Mouse (Mus musculus) cortical plate, adult 2 months (tissue): ENCODE data around the gene Gm1527.

Source experiments
- CTCF ChIP-seq: fragments of 200-500 bp; IDR thresholded peaks from 2 replicates; pipeline ENCODE4 v1.5.1; 2011; ENCODE audit warnings: mild to moderate bottlenecking, control low read depth, low read length; ENCODE audit not compliant: insufficient read depth; ENCODE audit errors: extremely low read depth
- POLR2A ChIP-seq: fragments of 200-500 bp; IDR thresholded peaks from 2 replicates; pipeline ENCODE4 v1.6.1; 2011; ENCODE audit warnings: mild to moderate bottlenecking, low read length, control low read depth; ENCODE audit not compliant: insufficient read depth; ENCODE audit errors: extremely low read depth

DNA sequence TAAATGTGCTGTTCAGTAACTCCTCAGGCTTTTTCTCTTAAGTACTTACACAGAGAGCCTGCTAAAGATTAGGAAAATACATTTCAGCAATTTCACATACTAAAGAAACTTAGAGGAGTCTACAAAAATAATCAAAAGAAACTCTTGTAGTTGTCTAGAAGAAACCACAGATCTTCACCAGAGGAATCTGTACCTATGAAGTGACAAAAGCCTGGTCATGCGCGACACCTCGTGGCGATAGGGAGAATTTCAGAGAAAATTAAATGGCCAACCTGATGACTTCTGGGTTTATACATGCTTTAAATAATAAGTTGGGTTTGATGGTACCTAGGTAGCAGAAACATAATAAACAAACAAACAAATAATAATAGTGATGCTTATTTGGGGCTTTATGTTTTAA is 76.4 kb downstream of the Gm1527 start:
- TF ChIP-seq POLR2A, result no peak
- TF ChIP-seq CTCF, result peak; percentile 88
